Mouse (Mus musculus) brain, adult 10 weeks (tissue): ENCODE data around the gene Ilk. TPM values are rescaled to one million over a fixed set of nuclear protein-coding genes. Genes with fewer than 3 reads are reported as not detected.

Experiments
- polyA plus RNA-seq: library from polyadenylated mRNA; stranded (reverse); fragments of 350-450 nt; fragmentation: Illumina TruSeq; extraction: RNeasy Lipid Tissue Mini Kit (QIAGEN cat#74804); gene quantifications from one replicate; pipeline ENCODE4 v1.2.3, GENCODE M21; 2015; ENCODE audit warnings: low read depth, low replicate concordance

Gene Ilk
- 125 TPM for polyA plus RNA-seq

GRCm38 (mm10) chr7:105736264-105736901, at the start of gene Ilk:
Gene Ilk, plus strand, starts transcription at chr7:105736592.

GRCm38 (mm10) chr7:105736911-105737521, 624 bp downstream of the Ilk start, which contains the start of gene Rrp8:
Gene Rrp8, minus strand, starts transcription at chr7:105737385.

GRCm38 (mm10) chr7:105743926-105744590, 7.7 kb downstream of the Ilk start, which contains the start of gene Taf10:
Gene Taf10, minus strand, starts transcription at chr7:105744361.

GRCm38 (mm10) chr7:105751491-105752433, 15.4 kb downstream of the Ilk start, which contains the start of gene Tpp1:
Gene Tpp1, minus strand, starts transcription at chr7:105752235.

GRCm38 (mm10) chr7:105787285-105788140, 51.1 kb downstream of the Ilk start, which contains the start of gene Dchs1:
Gene Dchs1, minus strand, starts transcription at chr7:105787654.

Other genes with a start within 250 kb of the Ilk start
- 102 TPM for gene Smpd1, start 182.2 kb upstream of the Ilk start, polyA plus RNA-seq
- gene Apbb1, start 154.9 kb upstream of the Ilk start, polyA plus RNA-seq, result 448 TPM
- 1.3 TPM for gene Hpx, start 136.5 kb upstream of the Ilk start, polyA plus RNA-seq
- gene Trim3, start 103.0 kb upstream of the Ilk start, polyA plus RNA-seq, result 125 TPM
- 103 TPM for gene Timm10b, start 96.5 kb upstream of the Ilk start, polyA plus RNA-seq
- 102 TPM for gene Arfip2, start 96.2 kb upstream of the Ilk start, polyA plus RNA-seq
- gene Gm45799, start 96.0 kb upstream of the Ilk start, polyA plus RNA-seq, result 9.4 TPM
- gene Dnhd1, start 85.8 kb upstream of the Ilk start, polyA plus RNA-seq, result 2.7 TPM
- 11.0 TPM for gene Rrp8, start 793 bp downstream of the Ilk start, polyA plus RNA-seq
- 115 TPM for gene Taf10, start 7.8 kb downstream of the Ilk start, polyA plus RNA-seq
- 68.0 TPM for gene Tpp1, start 15.6 kb downstream of the Ilk start, polyA plus RNA-seq
- 3.7 TPM for gene Dchs1, start 51.1 kb downstream of the Ilk start, polyA plus RNA-seq
- 126 TPM for gene Mrpl17, start 74.5 kb downstream of the Ilk start, polyA plus RNA-seq
- gene Gm4070, start 217.4 kb downstream of the Ilk start, polyA plus RNA-seq, result 2.2 TPM